8 mouse cellular contexts compared by ENCODE assay signal in the genomic region with DNA sequence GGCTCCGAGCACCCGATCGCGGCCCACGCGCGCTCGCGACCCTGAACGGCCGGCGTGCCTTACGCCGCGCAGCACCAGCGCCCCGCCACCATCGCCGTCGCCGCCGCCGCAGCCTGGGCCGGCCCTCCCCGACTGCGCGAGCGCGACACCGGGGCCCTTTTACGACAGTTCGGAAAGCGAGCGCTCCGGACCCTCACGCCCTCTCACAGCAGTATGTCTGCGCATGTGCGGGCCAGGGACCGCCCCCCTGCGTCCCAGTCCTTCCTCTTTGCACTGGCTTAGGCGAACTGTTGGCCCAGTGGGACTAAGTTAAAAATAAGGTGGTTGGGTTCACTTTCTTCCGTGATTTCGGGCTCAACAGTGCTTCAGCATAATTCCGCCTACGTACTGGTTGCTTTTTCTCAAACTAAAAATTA. TPM values are rescaled to one million over a fixed set of nuclear protein-coding genes. Genes with fewer than 3 reads are reported as not detected.
DNase-seq lines count a peak whose midpoint lies in the region; ATAC-seq lines count a peak whose summit lies in the region.

Gene Rnf111 (minus strand): TSS at position 100 of the 416 bp plus-strand sequence.

- peak within 1 kb of the TSS; percentile 95 for H3K9ac ChIP-seq in heart, embryonic 14.5 days (ENCODE audit: low read length)
- H3K9ac ChIP-seq in liver, embryonic 13.5 days, result peak within 1 kb of the TSS; percentile 97
- peak within 1 kb of the TSS; percentile 98 for H3K9ac ChIP-seq in stomach, embryonic 16.5 days (ENCODE audit: low read length)

- H3K4me2 ChIP-seq in heart, embryonic 14.5 days (ENCODE audit: low read length), result peak within 1 kb of the TSS; percentile 79
- peak within 1 kb of the TSS; percentile 75 for H3K4me2 ChIP-seq in liver, embryonic 13.5 days
- peak within 1 kb of the TSS; percentile 66 for H3K4me2 ChIP-seq in stomach, embryonic 16.5 days (ENCODE audit: low read depth, low read length)

- peak within 1 kb of the TSS; percentile 82 to 90 for H3K4me3 ChIP-seq in heart, embryonic 14.5 days (ENCODE audit: control insufficient read depth in 1 of 2, insufficient read depth in 1 of 2, low read depth in 1 of 2, low read length in 2 of 2)
- H3K4me3 ChIP-seq in liver, embryonic 13.5 days (replicated peaks), result peak within 1 kb of the TSS; percentile 94
- peak within 1 kb of the TSS; percentile 95 for H3K4me3 ChIP-seq in stomach, embryonic 16.5 days (replicated peaks; ENCODE audit: low read length)

- peak; percentile 92 for DNase-seq in c-Kit-negative CD71-positive TER-119-positive erythroid progenitor cells, embryonic 14.5 days (ENCODE audit: low read depth, low spot score)
- peak; percentile 84 for DNase-seq in fibroblast of lung, adult 2 months (ENCODE audit: low read depth)
- DNase-seq in kidney, postnatal 14 days, result peak; percentile 98
- DNase-seq in liver, embryonic 13.5 days, result peak; percentile 94
- DNase-seq in neural tube, embryonic 10.5 days (ENCODE audit: extremely low spot score, low spot score), result peak; percentile 96

- H3K4me1 ChIP-seq in heart, embryonic 14.5 days (ENCODE audit: control insufficient read depth in 2 of 2, insufficient read depth in 2 of 2, low read length in 2 of 2), result peaks cover 2 to 13% of the 10 kb centered on the region in 2 experiments; a peak in 3 of 4 replicates
- H3K4me1 ChIP-seq in liver, embryonic 13.5 days (replicated peaks), result peaks cover 23% of the 10 kb centered on the region
- peaks cover 11% of the 10 kb centered on the region for H3K4me1 ChIP-seq in stomach, embryonic 16.5 days (ENCODE audit: control insufficient read depth, insufficient read depth, low read length)

- peaks cover 14% of the 10 kb centered on the region; the same call in 1 of the 2 replicates for H3K36me3 ChIP-seq in heart, embryonic 14.5 days (ENCODE audit: control insufficient read depth, insufficient read depth, low read length)
- peaks cover 6% of the 10 kb centered on the region for H3K36me3 ChIP-seq in liver, embryonic 13.5 days
- H3K36me3 ChIP-seq in stomach, embryonic 16.5 days (ENCODE audit: control insufficient read depth, insufficient read depth, low read length), result no peaks in the 10 kb centered on the region

- no peaks in the 10 kb centered on the region for H3K9me3 ChIP-seq in heart, embryonic 14.5 days (ENCODE audit: control insufficient read depth, low read length)
- no peaks in the 10 kb centered on the region for H3K9me3 ChIP-seq in liver, embryonic 13.5 days (replicated peaks)
- H3K9me3 ChIP-seq in stomach, embryonic 16.5 days (replicated peaks; ENCODE audit: control insufficient read depth, low read length), result no peaks in the 10 kb centered on the region

- peak within 1 kb of the TSS; percentile 98 for H3K27ac ChIP-seq in heart, embryonic 14.5 days (replicated peaks in 1 of 2; ENCODE audit: control insufficient read depth in 1 of 2, insufficient read depth in 1 of 2, low read depth in 2 of 2, low read length in 2 of 2)
- peak within 1 kb of the TSS; percentile 95 for H3K27ac ChIP-seq in liver, embryonic 13.5 days
- peak within 1 kb of the TSS; percentile 98 for H3K27ac ChIP-seq in stomach, embryonic 16.5 days (ENCODE audit: low read length)

- H3K27me3 ChIP-seq in heart, embryonic 14.5 days (ENCODE audit: control insufficient read depth, insufficient read depth, low read length), result no peaks in the 10 kb centered on the region
- H3K27me3 ChIP-seq in liver, embryonic 13.5 days, result no peaks in the 10 kb centered on the region
- H3K27me3 ChIP-seq in stomach, embryonic 16.5 days (ENCODE audit: control insufficient read depth, insufficient read depth, low read length), result no peaks in the 10 kb centered on the region

- ATAC-seq in CD4-positive, CD25-positive, alpha-beta regulatory T cell, adult 4 months, result peak; percentile 87
- ATAC-seq in heart, embryonic 14.5 days (ENCODE audit: insufficient number of reproducible peaks, insufficient read depth, low FRiP score, low read depth), result peak; percentile 93
- peak; percentile 94 for ATAC-seq in liver, embryonic 13.5 days (ENCODE audit: low read depth)
- peak; percentile 97 for ATAC-seq in stomach, embryonic 16.5 days (ENCODE audit: insufficient read depth, low FRiP score)

- under 1% methylated on average over 45 of the region's 45 CpGs for WGBS in heart, embryonic 14.5 days
- 0% methylated on average over 45 of the region's 45 CpGs for WGBS in liver, embryonic 13.5 days (ENCODE audit: insufficient replicate concordance)
- under 1% methylated on average over 45 of the region's 45 CpGs for WGBS in stomach, embryonic 16.5 days

RNA-seq across cellular contexts. Expression of gene Rnf111, which starts in this region (rescaled TPM):
- polyA plus RNA-seq in CD4-positive, CD25-positive, alpha-beta regulatory T cell, adult 4 months (2017; shearing (Covaris generic)), result 10 to 100 TPM; 22.9 to 28.5 TPM
- 22.8 and 23.2 TPM in 2 replicates for polyA plus RNA-seq in heart, embryonic 14.5 days (2014; fragmentation: Nextera tagmentation; extraction: Ambion mirVana)
- 7.2 and 9.3 TPM in 2 replicates for polyA plus RNA-seq in liver, embryonic 13.5 days (2015; fragmentation: Nextera tagmentation; extraction: Ambion mirVana)
- polyA plus RNA-seq in stomach, embryonic 16.5 days (2015; fragmentation: Nextera tagmentation; extraction: Ambion mirVana), result 20.2 and 20.6 TPM in 2 replicates

Comparison
In these comparisons a context has a peak if more than half of its experiments do, and no peak if none do; other contexts are left out.
1. Peak in every context shown above with its lines: DNase-seq, ATAC-seq, H3K4me3 ChIP-seq and H3K27ac ChIP-seq.